Mouse (Mus musculus) cerebellum, adult 2 months (tissue): ENCODE results near the gene Zp1. TPM values are rescaled to one million over a fixed set of nuclear protein-coding genes. Genes with fewer than 3 reads are reported as not detected.

ENCODE experiments used
- DNase-seq, 2 experiments: peaks; one replicate each; pipeline ENCODE4 v3.0.0; 2021
- H3K27ac ChIP-seq: fragments of 200-500 bp; 2 replicates; pipeline ENCODE4 v1.5.1; 2012; ENCODE audit warnings: low read length, control low read depth, inconsistent platforms; ENCODE audit not compliant: insufficient read depth
- H3K27me3 ChIP-seq: fragments of 200-500 bp; 2 replicates; pipeline ENCODE4 v1.6.1; 2012; ENCODE audit warnings: inconsistent platforms, mild to moderate bottlenecking, low read length, moderate library complexity; ENCODE audit not compliant: control insufficient read depth, insufficient read depth
- H3K4me1 ChIP-seq: fragments of 200-500 bp; 2 replicates; pipeline ENCODE4 v1.6.1; 2011; ENCODE audit warnings: low read length; ENCODE audit not compliant: control insufficient read depth, insufficient read depth
- H3K4me3 ChIP-seq: fragments of 200-500 bp; replicated peaks from 2 replicates; pipeline ENCODE3; 2011; ENCODE audit warnings: mild to moderate bottlenecking, low read depth, low read length, control low read depth; ENCODE audit not compliant: insufficient read depth
- CTCF ChIP-seq: fragments of 200-500 bp; IDR thresholded peaks from 2 replicates; pipeline ENCODE4 v1.5.1; 2011; ENCODE audit warnings: low read depth, mild to moderate bottlenecking, control low read depth, low read length, moderate library complexity, borderline replicate concordance; ENCODE audit not compliant: insufficient read depth
- POLR2A ChIP-seq: fragments of 200-500 bp; IDR thresholded peaks from 2 replicates; pipeline ENCODE4 v1.6.1; 2011; ENCODE audit warnings: low read length, control low read depth, borderline replicate concordance; ENCODE audit not compliant: insufficient read depth
- WGBS: fragments of 180-500 bp; shearing (Covaris S2); methylation state at CpG from one replicate; pipeline ENCODE4 v1.1.7; 2018; 5-methylcytosine and 5-hydroxymethylcytosine counted together
- polyA plus RNA-seq: library from polyadenylated mRNA; depleted of rRNA; stranded (reverse); fragments of >200 nt; gene quantifications from 2 replicates; pipeline ENCODE4 v1.2.3, GENCODE M21; 2012

Gene Zp1
- polyA plus RNA-seq, 1 experiment = not detected

- TF ChIP-seq CTCF (no peak), POLR2A (no peak)
- Histone ChIP-seq H3K27me3 (no peaks in the 10 kb centered on the region), H3K4me1 (peaks cover 14% of the 10 kb centered on the region), H3K4me3 (peak overlapping the region; percentile 62), H3K27ac (no peak overlapping the region)
- WGBS = under 1% methylated on average over 20 of the region's 20 CpGs
- peak; percentile 18 to 35 for DNase-seq
These were observed 28.0 kb upstream of the Zp1 start for GRCm38 (mm10) chr19:10948416-10948815.

GRCm38 (mm10) chr19:10947219-10947618 lies 26.8 kb upstream of the Zp1 start:
- 87% methylated on average over 5 of the region's 5 CpGs for WGBS

DNA sequence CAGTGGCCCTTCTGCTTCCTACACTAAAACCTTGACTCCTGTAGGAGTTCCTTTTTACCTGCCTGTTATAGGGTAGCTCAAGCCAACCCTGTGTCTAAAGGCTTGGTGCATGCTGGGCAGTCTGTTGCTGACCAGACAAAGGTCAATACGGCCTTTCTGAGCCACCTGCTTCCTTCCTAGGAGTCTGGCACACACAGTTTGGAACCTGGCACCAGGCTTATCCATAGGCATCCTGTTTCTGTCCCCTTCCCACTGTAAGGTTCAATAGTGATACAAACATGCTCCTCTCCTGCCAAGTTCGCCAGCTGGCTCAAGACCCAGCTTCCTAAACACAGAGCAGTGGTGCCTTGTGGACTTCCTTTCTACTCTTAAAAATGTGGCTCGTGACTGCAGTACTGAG lies 26.1 kb upstream of the Zp1 start:
- TF ChIP-seq CTCF (no peak), POLR2A (no peak)
- Histone ChIP-seq H3K27ac (no peak overlapping the region), H3K4me1 (peaks cover 14% of the 10 kb centered on the region), H3K27me3 (no peaks in the 10 kb centered on the region), H3K4me3 (no peak overlapping the region)
- peak in 1 of 2 experiments; percentile 18 for DNase-seq
- WGBS = 17% methylated on average over 3 of the region's 3 CpGs

More at GRCm38 (mm10) chr19:10947219-10947618, 26.8 kb upstream of the Zp1 start:
- TF ChIP-seq CTCF (no peak), POLR2A (no peak)
- H3K4me3 ChIP-seq = peak overlapping the region; percentile 62
- H3K27ac ChIP-seq = no peak overlapping the region
- H3K4me1 ChIP-seq = peaks cover 14% of the 10 kb centered on the region
- no peaks in the 10 kb centered on the region for H3K27me3 ChIP-seq
- no peak for DNase-seq

GRCm38 (mm10) chr19:10943955-10944354 lies 23.5 kb upstream of the Zp1 start:
- Histone ChIP-seq H3K4me3 (no peak overlapping the region), H3K27ac (no peak overlapping the region), H3K4me1 (peaks cover 17% of the 10 kb centered on the region), H3K27me3 (no peaks in the 10 kb centered on the region)
- DNase-seq = no peak
- 84% methylated on average over 3 of the region's 3 CpGs for WGBS
- TF ChIP-seq CTCF = no peak
- no peak for TF ChIP-seq POLR2A

DNA sequence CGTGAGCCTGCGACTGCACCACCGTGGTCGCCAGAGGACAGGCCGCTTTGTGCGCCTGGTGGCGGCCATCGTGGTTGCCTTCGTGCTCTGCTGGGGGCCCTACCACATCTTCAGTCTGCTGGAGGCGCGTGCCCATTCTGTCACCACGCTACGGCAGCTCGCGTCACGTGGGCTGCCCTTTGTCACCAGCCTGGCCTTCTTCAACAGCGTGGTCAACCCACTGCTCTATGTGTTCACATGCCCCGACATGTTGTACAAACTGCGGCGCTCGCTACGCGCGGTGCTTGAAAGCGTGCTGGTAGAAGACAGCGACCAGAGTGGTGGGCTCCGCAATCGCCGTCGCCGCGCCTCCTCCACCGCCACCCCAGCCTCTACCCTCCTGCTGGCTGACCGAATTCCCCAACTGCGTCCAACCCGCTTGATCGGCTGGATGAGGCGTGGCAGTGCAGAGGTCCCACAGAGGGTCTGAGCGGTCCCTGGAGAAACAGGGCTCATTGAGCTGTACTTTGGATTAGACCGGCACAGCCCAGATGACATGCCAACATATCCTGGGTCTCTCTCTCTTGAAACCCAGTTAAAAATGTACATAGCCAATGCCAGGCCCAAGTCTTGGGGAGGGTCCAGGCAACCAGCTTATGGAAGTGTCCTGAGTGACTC lies 20.5 kb upstream of the Zp1 start:
- Histone ChIP-seq H3K4me1 (0 out of 2 replicates have a peak, but pooled peaks cover 3% of the 10 kb centered on the region), H3K4me3 (peak overlapping the region; percentile 22), H3K27ac (no peak overlapping the region), H3K27me3 (no peaks in the 10 kb centered on the region)
- 9% methylated on average over 40 of the region's 40 CpGs for WGBS
- TF ChIP-seq CTCF = no peak
- no peak; the same call in 1 of the 2 replicates for TF ChIP-seq POLR2A
- DNase-seq = no peak

- 11% methylated on average over 37 of the region's 37 CpGs for WGBS
- H3K27ac ChIP-seq = no peak overlapping the region
These were observed 19.8 kb upstream of the Zp1 start for GRCm38 (mm10) chr19:10940097-10940800.

GRCm38 (mm10) chr19:10938771-10939170 lies 18.3 kb upstream of the Zp1 start:
- H3K4me3 ChIP-seq = no peak overlapping the region
- H3K4me1 ChIP-seq = 0 out of 2 replicates have a peak, but pooled peaks cover 3% of the 10 kb centered on the region
- H3K27me3 ChIP-seq = no peaks in the 10 kb centered on the region
- no peak overlapping the region for H3K27ac ChIP-seq
- no peak for DNase-seq
- no peak for TF ChIP-seq POLR2A
- no peak for TF ChIP-seq CTCF
- WGBS = 85% methylated on average over 3 of the region's 3 CpGs

More at GRCm38 (mm10) chr19:10940097-10940800, 19.8 kb upstream of the Zp1 start:
- peak overlapping the region; percentile 22 for H3K4me3 ChIP-seq
- H3K27me3 ChIP-seq = no peaks in the 10 kb centered on the region
- TF ChIP-seq POLR2A (no peak; the same call in 1 of the 2 replicates), CTCF (peak; percentile 87)
- peak; percentile 86 to 87 for DNase-seq
- 0 out of 2 replicates have a peak, but pooled peaks cover 3% of the 10 kb centered on the region for H3K4me1 ChIP-seq

DNA sequence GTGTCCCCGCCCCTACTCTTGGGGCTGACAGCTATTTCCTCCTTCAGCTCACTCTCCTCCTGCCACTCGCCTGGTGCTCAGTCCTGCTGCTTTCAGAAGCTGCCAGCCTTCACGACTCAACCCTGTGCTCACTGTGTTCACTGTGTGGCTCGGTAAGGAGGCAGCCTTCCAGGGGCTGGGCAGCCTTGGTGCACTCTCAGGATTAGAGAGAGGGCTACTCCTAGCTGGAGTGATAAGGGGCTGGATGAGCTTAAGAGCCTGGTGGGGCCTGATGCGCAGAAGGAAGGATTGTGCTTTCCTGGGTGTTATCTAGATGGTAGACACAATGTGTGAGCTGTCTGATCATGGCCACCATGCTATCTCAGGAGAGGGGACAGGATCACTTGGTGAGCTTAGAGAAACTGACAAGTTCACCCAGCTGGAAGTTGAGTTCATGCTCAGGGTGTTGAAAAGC lies 16.7 kb upstream of the Zp1 start, which contains the start of gene Ptgdr2:
Gene Ptgdr2, plus strand, starts transcription at position 51 of the 454 bp plus-strand sequence.
- Histone ChIP-seq H3K27ac (no peak within 1 kb of the TSS), H3K27me3 (no peaks in the 10 kb centered on the region), H3K4me3 (no peak within 1 kb of the TSS), H3K4me1 (0 out of 2 replicates have a peak, but pooled peaks cover 3% of the 10 kb centered on the region)
- TF ChIP-seq CTCF (no peak), POLR2A (no peak)
- no peak for DNase-seq
- WGBS = 51% methylated on average over 5 of the region's 5 CpGs
